Mouse (Mus musculus) thymus, postnatal 10 days (tissue): ENCODE measurements around the gene Hist2h3c1.
"Not testable (repeated sequence)": the region's sequence is repeated elsewhere in the genome, so short reads cannot be mapped to it uniquely, and the experiment has no call there.

ENCODE experiments used
- DNase-seq, 2 experiments: peaks; one replicate each; pipeline ENCODE4 v3.0.0; 2021; ENCODE audit warnings: low spot score in 2 of 2

The Hist2h3c1 gene

DNA sequence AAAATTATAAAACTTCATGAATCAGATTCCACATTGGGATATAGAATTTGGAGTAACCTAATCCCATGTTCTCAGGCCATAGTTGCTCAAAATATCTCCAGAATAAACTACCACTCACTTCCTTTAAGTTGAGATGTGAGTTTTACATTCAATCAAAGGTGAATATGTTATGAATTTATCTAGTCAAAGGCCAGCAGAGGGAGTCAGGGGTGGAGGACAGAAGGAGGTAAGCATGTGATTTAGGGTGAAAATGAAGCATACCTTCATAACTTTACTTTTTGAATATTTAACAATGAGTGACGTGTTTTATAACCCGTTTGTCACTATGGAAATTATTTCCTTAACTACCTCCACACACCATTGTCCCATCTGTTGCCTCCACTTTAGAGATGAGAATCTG is 11.6 kb upstream of the Hist2h3c1 start:
- DNase-seq = no peak

DNA sequence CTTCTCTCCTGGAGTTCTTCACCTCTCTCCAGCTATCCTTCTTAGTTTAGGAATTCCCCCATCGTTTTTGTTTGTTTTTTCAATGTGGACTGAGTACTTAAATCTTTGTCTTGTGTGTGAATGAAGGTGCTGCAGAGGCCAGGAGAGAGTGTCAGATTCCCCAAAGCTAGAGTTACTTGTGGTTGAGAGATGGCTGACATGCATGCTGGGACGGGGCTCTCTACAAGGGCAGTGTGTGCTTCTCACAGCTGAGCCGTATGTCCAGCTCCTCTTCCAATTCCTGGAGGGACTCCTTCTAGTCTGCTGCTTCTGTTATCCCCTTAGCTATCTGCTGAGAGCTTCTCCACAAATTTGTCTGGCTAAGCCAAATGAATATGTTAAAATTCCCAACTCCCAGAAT is 10.6 kb upstream of the Hist2h3c1 start:
- DNase-seq = no peak

DNA sequence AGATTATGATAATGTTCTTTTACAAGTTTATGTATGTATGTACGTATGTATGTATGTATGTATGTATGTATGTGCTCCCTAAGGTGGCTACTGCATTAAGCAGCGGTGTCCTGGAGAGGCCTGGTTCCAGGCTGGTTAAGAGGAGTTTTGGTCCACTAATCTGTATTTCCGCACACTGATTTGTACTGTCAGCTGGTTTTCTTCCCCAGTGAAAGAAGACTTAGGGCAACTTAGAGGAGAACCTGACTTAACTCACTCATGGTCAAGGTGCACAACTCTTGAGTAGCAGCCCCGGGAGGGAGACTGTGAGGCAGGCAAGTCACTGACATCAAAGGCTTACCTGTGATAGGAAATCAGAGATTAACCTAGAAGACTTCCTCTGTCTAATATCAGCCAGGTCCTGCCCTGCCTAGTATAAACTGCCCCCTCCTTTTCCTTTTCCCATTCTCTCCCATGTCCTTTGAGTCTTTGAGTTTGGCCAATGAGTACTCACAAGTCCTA is 9.6 kb upstream of the Hist2h3c1 start:
- DNase-seq = no peak

DNA sequence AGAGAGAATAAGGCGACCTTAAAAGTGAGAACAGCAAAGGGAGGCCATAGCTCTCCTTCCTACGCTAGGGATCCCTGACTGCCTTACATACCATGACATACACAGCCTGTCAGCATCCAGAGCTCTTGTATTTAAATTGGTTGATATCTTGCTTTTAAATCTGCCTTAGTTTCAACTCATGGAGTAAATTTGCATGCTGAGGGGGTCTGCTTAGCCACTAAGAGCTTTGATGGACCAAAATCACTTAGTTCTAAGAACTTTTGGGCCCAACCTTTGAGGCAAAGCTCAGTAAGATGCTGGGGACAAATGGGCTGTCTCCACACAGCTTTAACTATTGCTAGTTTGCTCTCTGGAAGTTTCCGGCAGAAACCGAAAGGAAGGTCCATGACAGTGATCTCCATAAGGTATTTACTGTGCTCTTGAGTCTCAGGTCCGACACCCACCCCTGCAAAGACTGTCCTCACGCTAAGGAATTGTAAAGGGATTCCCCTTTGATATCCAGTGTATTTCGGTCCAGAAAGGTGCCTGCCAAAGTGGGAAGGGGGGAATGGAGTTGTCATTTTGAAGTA is 9.1 kb upstream of the Hist2h3c1 start:
- DNase-seq = no peak

DNA sequence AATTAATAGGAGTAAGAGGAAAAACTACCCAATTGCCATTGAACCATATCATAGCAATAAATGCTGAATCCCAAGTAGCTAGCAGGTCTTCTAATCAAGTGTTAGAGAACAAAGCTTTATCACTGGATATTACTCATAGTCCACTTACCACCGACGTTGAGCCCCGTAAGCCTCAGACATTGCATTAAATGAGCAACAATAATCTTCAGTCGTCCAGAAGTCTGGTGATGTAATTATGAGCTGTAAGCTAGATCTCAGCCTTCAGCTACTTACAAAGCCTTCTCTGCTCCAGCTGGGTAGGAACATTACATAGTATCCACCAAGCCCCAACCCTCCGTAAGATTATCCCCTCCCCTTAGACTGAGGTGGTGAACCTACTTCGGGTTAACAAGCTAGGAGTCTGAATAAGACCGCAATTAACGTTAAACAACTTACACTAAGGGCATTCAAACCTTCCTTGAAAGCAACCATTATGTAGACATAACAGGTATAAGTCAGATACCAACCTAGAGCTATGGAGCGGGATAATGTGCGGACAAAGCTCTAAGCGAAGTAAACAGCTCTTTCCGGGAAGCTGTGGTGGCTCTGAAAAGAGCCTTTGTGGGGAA is 8.5 kb upstream of the Hist2h3c1 start:
- DNase-seq = no peak

DNA sequence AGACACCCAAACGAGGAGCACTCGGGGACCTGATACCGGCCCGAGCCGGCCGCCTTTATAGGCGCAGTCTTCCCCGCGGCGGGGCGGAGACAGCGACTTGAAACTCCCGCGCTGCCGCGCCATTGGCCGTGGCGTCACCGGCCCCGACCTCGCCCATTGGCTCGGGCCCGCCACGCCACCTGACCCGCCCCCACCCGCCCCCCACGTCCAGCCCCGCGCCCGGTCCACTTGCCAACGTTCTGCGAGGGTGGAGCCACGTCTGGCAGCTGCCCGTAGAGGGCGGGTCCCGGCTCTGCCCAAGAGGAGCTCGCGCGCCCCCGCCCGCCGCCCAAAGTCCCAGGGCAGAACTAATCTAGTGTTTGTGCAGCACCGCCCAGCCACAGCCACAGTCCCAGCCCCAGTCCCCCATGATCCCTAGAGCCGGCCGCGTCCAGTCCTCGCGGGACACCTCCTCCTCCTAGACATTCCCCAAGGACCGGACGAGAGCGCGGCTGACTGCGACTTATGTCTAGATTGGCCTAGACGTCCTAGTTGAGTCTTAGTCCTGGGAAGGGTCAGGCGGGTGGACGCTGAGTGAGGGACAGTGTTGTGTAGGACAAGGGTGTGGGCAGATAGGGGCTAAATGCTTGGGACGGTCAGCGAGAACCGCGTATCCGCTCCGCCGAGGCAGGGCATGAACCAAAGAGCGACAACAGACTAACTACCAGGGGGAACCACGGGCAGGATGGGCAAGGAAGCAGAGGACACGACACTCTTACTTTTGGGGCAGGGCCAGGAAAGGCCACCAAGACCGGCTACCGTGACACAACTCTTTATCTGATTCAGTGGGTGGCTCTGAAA is 7.3 kb upstream of the Hist2h3c1 start, which contains the start of gene Hist2h3c2:
TSS of gene Hist2h3c2 (minus strand) at position 174 of the 840 bp plus-strand sequence.
- DNase-seq = peak in 1 of 2 experiments; percentile 27

DNA sequence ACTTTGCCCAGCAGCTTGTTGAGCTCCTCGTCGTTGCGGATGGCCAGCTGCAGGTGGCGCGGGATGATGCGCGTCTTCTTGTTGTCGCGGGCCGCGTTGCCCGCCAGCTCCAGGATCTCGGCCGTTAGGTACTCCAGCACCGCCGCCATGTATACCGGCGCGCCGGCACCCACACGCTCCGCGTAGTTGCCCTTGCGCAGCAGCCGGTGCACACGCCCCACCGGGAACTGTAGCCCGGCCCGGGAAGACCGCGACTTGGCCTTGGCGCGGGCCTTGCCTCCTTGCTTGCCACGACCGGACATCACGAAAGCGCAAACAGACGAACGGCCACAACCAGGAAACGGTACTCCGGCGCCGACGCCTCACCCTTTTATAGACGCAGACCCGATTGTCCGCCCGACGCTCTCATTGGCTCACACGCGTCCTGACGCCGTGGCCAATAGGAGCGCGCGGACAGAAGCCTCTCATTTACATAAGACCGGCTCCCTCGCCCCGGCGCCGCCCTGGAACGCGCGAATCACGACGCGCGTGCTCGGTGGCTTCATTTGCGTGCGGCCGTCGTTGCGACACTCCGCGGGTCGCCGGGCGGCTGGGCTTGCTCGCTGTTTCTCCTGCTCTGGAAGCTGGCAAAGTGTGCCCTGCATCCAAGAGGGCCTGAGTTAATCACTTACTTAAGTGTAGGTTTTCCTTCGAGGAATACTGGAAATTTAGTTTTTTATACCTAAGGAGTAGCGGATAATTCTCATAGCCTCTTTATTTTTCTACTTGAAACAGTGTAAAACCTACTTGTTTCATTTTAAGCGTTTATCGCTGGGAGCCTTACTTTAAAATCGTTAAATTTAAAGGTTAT is 6.3 kb upstream of the Hist2h3c1 start, which contains the start of gene Hist2h2aa2:
TSS of gene Hist2h2aa2 (minus strand) at position 328 of the 850 bp plus-strand sequence.
- peak; percentile 92 to 95 for DNase-seq

DNA sequence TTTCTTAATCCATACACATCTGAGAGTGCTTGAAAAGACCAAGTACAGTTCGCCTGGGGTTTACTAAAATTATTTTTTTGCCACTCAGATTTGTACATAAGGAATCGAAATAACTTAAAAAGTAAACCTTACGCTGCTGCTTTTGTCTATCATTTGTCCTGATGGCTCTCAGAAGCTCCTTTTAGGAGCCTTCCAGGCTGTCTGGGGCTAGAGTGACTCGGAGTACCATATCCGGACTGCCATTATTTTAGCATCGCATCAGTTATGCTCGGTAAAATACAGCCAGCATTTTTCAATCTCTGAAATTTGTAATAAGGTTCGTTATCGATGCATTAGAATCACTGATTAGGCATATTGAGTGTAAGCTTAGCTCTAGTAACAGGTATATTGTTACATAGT is 5.7 kb upstream of the Hist2h3c1 start:
- no peak for DNase-seq

DNA sequence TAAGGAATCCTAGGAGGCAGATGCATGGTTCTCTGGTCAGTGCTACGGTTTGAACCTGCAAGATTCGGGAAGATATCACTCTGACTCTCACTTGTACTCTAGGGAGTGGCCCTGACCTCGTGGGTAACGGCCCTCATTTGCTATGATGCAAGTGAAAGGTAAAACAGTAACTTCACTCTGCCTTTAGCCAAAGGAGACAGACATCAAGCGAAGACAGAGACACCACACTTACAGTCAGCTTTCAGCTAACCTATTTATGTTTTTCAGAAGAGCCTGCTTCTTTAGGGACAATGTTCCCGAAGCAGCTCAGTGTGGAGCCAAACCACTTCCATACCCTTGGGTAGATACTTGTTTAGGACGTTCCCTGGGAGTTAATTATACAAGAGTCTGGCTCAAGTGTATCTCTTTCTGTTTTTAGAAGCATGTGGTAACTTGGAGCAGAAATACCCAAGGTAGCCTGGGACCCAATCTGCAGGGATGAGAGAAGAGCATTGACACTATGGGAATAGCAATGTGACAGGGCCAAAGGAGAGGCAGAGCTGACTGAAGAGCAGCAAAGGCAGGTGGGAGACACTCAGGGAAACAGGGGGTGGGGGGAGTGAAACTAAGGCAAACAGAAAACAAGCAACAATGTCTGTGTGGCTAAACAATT is 2.4 kb upstream of the Hist2h3c1 start:
- DNase-seq = no peak

DNA sequence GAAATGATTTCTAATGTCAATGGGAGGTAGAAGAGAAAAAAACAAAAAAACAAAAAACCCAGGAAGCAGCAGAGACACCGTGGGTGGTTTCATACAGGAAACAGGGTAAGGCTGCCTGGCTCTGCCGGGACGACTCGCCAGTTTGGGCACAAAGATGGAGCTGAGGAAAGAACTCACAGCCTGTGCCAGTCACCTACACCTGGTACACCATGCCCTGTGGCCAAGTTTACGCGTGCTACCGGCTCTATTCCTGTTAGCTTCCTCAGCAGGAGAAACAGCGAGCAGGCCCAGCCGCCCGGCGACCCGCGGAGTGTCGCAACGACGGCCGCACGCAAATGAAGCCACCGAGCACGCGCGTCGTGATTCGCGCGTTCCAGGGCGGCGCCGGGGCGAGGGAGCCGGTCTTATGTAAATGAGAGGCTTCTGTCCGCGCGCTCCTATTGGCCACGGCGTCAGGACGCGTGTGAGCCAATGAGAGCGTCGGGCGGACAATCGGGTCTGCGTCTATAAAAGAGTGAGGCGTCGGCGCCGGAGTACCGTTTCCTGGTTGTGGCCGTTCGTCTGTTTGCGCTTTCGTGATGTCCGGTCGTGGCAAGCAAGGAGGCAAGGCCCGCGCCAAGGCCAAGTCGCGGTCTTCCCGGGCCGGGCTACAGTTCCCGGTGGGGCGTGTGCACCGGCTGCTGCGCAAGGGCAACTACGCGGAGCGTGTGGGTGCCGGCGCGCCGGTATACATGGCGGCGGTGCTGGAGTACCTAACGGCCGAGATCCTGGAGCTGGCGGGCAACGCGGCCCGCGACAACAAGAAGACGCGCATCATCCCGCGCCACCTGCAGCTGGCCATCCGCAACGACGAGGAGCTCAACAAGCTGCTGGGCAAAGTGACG is 1.2 kb upstream of the Hist2h3c1 start, which contains the start of gene Hist2h2aa1:
TSS of gene Hist2h2aa1 (plus strand) at position 495 of the 884 bp plus-strand sequence.
- peak; percentile 78 to 82 for DNase-seq

DNA sequence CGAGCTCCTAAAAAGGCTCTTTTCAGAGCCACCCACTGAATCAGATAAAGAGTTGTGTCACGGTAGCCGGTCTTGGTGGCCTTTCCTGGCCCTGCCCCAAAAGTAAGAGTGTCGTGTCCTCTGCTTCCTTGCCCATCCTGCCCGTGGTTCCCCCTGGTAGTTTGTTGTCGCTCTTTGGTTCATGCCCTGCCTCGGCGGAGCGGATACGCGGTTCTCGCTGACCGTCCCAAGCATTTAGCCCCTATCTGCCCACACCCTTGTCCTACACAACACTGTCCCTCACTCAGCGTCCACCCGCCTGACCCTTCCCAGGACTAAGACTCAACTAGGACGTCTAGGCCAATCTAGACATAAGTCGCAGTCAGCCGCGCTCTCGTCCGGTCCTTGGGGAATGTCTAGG is 467 bp upstream of the Hist2h3c1 start:
- not testable (repeated sequence) for DNase-seq

DNA sequence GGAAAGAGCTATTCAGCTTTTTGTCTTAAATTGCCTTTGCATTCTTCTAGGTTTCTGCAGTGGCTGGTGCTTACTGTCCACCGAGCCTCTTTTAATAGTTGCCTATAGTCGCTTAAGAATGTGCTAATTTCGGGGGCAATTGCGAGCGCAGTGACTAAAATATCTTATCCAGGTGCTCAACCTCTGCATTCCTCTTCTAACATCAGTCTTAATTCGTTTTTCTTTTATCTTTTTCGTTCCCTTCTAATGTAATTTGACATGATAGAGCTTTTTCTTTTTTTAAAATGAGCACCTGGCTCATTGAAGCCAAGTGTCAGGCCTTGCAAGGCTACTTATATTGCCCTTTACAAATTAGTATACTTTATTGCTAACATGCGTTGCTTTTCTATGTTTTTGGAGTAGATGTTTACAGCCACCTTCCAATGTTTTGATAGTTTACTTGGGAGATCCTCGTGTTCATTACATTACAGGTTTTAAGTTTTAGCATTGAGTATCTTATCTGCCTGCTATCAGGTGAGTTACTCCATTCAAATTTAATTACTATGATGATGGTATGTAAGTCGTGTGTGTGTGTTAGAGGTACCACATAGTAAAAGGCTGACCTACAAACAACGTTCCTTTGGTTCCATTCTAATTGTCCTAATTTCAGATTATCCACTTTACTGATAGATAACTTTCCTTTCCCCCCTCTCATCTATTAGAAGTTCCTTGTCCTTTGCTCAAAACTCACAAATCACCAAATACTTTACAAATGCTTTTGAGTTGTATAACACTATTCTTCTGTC is 1.1 kb downstream of the Hist2h3c1 start:
- DNase-seq = no peak

DNA sequence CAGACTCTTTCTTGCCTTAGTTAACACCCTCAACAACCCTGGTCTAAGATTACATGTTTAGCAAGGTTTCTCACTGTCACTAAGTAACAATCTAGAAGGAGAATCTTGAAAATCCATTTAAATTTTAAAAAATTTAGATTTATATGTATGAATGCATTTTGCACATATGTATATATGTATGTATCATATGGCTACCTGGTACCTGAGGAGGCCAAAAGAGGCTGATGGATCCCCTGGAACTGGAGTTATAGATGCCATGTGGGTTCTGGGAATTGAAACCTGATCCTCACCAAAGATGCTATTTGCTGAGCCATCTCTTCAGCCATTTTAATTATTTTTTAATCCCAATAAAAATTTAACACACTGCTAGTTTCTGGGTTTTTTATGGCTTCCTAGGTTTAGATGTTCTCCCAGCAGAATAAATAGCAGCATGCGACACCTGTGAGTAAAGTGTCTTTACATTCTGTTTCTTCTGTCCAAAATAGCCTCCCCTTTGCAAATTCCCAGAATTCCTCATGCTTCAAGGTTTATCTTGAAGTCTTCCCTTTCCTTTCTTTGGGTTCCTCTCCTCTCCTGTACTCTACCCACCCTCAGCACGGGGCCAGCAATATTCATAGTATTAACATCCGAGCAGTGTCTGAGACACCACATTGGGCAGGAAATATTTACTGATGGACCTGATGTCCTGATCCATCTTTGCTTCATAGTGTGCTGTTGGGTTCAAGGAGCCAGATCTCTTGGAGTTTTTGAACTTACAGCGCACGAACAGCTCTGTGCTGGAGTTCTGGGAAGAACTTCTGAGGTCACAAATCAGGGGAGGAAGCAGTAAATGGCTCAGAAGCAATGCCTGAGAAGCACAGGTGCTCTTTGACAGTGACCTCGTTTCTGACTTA is 1.9 kb downstream of the Hist2h3c1 start:
- no peak for DNase-seq

DNA sequence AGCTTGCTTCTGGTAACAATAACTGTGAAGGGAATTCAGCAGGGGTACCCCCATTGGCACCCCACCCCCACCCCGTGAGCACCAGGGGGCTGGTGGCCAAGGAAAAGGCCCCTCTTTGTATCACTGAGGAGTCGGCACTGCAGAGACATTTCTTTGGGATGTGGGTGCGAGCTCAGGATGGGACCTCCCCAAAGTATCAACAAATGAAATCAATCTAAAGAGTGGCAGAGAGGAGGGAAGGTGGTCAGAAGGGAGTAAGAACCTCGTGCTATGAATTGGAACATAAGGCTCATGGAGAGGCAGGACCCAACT is 2.5 kb downstream of the Hist2h3c1 start:
- peak in 1 of 2 experiments; percentile 20 for DNase-seq

DNA sequence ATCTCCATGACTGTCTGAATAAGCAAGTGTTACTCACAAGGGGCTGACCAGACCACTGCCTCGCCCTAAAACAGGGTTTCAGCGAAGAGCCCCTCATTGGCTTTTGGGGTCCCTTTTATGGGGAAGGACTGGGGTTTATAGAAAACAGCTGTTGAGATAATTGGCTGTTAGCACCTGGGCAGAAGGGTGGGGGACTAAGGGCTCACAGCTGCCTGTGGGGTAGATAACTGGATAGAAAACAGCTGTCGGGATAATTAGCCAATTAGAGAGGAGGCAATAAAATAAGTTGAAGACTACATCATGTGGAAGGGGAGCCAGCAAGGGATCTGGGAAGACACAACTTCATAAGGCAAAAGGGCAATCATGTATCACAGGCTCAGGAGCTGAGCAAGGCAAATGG is 4.4 kb downstream of the Hist2h3c1 start:
- DNase-seq = no peak

DNA sequence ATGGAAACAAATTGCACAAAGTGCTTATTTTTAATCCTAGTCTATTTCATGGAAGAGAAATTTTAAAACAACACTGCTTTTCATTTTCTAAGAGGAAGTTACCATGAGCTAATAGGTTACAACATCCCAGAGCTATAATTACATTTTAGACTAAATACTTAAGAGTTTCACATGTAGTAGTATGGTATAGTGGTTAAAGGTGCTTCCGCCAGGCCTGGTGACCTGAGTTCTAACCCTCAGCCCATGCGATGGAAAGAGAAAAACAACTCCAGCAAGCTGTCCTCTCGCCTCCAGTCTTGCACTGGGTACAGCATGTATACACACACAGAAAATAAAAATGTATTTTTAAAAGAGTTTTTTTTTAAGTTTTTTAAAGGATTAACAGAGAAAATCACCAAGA is 5.3 kb downstream of the Hist2h3c1 start:
- no peak for DNase-seq

DNA sequence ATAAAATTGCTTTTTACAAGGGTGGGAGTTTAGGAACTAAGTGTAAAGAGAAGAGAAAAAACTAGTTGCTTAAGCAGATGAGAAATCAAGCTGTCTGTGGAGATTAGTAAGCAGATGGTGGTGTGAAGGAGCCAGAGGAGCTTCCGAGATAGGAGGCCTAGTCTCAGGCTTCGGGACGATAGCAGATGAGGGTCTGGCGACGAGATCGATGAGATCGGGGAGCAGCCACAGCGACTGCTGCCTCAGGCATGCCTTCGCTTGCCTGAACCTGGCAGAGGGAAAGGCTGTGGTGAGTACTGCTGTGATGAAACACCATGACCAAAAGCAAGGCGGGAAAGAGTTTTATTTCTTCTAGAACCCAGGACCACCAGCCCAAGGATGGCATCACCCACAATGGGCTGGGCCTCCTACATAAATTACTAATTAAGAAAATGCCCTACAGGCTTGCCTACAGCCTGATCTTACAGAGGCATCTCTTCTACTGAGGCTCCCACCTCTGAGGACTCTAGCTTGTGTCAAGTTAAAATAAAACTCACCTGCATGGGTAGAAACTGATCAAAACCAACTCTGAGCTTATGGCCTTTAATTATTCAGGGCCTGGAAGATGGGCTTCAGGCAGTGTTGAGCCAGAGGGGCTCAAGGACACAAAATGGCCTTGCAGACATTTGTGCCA is 8.3 kb downstream of the Hist2h3c1 start:
- no peak for DNase-seq
